Mouse (Mus musculus) layer of hippocampus, adult 18-20 months (tissue): Measurements from ENCODE around the gene Rictor. TPM values are rescaled to one million over a fixed set of nuclear protein-coding genes. Genes with fewer than 3 reads are reported as not detected.
"Not testable (repeated sequence)": the region's sequence is repeated elsewhere in the genome, so short reads cannot be mapped to it uniquely, and the experiment has no call there.

ENCODE experiments used
- DNase-seq, 2 experiments: peaks; one replicate each; pipeline ENCODE4 v3.0.0; 2022; ENCODE audit warnings: low spot score in 2 of 2
- total RNA-seq, 2 experiments: library from RNA; stranded (reverse); gene quantifications; 2 replicates each; pipeline ENCODE4 v1.2.3; 2021

The Rictor gene
- total RNA-seq, 2 experiments from 2014 or later, result 44.2 to 48.0 TPM

GRCm38 (mm10) chr15:6733076-6733475 lies 24.9 kb downstream of the Rictor start:
- DNase-seq, result no peak

DNA sequence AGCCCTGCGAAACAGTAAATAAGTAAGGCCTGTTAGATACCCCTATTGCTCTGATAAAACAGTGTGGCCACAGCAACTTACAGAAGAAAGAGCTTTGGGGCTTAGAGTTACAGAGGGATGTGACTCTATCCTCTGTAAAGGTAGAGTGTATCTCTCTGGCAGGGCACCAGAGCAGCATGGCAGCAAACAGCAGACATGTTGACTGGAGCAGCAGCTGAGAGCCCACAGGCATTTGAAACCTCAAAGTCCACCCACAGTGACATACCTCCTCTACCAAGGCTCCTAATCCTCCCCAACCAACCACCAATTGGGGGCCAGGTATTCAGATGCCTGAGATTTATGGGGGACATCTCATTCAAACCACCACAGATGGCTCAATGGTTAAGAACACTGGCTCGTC lies 31.0 kb downstream of the Rictor start:
- DNase-seq, result no peak

DNA sequence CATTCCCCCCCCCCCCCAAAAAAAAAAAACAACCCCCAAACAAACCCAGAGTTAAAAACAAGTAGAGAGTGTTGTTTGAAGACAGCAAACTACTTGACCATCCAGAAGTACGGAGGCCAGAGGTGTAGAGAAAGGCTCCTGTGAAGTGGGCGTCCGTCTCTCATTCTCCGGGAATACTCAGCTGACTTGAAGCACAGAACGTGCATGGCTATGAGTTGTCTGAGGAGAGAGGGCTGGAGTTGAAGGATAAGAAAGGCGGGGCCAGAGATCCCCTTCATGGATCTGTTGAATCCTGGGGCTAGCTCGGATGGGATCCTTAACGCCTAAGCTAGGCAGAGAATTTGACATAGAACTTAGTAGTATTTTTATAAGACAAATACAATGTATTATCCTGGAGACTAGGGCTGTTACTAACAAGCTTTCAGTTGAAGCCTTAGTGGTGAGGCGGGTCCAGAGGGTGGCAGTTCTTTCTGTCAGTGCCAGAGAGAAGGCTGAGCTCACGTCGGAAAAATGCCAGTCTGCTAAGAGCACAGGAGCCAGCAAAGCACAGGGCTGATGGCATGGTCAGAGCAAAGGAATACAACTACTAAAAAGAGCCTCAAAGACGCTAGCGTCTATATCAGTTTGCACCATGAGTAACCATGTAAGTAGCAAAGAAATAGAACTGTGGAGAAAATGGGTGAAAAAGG lies 34.3 kb downstream of the Rictor start:
- no peak for DNase-seq

GRCm38 (mm10) chr15:6743723-6744122 lies 35.5 kb downstream of the Rictor start:
- DNase-seq, result no peak

DNA sequence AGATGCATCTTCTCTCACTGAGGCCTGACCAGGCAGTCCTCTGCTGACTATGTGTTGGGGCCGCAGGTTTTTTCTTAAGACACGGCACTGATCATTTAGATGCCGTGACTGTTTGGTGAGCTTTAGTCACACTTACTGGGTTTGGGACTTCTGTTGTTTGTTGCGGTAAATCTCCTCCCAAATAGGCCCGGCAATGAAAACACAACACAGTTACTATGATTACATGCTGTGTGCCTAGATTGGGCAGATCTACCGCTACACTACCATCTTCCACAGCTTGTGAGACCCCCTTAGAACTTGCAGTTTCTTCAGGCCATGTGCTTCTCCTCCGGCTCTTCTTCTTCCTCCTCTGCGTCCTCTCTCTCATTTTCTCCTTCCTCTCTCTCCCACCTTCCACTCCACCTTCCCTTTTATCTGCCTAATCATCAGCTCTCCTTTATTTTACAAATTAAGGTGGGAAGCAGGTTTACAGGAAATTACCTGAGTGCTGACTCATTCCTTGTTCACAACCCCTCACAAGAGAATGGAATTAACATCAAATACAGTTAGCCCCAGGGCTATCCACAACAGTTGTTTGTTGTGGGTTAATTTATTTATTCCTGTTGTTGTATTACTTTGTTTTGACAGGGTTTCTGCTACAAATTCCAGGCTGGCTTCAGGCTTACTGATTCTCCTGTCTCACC lies 38.3 kb downstream of the Rictor start:
- not testable (repeated sequence) for DNase-seq

- DNase-seq, result no peak
Measured at GRCm38 (mm10) chr15:6747001-6747400, 38.8 kb downstream of the Rictor start.

- DNase-seq, result no peak
Measured at GRCm38 (mm10) chr15:6754400-6754799, 46.2 kb downstream of the Rictor start.

DNA sequence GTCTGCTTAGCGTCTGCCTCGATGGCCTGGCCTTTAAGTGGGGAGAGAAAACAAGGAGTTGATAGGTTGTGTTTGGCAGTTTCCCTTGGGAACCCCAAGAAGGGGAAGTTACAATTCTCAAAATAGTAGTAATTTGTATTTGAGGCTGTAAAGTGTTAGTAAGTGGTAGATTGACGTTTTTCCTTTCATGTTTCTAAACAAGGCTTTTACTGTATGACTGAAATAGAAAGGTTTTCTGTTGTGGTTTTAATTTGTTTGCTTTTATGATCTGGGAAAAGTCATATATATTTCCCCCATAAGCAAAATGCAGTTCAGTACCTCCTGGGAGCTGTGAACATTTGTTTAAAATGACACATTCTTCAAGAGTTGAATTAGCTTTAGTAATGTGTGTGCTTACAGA lies 64.1 kb downstream of the Rictor start:
- no peak for DNase-seq

DNA sequence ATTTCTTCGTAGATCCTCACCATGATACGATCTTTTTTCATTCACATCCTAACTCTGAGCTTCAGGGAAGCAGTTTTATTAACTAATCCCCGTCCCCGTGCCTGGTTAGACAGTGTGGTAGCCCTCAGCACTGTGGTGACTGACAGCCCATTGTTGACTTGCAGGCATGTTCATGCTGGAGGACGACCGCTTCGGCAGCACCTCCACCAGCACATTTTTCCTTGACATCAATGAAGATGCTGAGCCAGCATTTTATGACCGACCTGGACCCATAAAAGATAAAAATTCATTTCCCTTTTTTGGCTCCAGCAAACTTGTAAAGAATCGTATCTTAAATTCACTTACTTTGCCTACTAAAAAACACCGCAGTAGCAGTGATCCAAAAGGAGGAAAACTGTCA lies 78.0 kb downstream of the Rictor start:
- DNase-seq, result no peak

- DNase-seq, result no peak
Measured at GRCm38 (mm10) chr15:6787236-6787635, 79.1 kb downstream of the Rictor start.

DNA sequence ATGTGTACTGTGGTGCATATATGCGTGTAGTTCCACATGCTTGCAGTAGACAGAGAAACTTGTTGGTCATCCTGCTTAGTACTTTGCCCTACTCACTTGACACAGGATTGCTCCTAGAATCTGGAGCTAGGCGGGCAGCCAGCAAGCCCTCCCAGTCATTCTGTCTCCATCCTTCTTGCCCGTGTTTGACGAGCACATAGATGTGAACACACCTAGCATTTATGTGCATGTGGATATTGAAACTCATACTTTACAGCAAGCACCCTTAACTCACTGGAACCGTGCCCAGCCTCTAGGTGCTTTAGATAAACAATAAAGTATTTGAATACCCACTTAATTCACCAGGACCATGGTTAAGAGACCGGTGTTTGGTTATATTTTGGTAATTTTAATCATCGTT lies 81.8 kb downstream of the Rictor start:
- DNase-seq, result no peak

DNA sequence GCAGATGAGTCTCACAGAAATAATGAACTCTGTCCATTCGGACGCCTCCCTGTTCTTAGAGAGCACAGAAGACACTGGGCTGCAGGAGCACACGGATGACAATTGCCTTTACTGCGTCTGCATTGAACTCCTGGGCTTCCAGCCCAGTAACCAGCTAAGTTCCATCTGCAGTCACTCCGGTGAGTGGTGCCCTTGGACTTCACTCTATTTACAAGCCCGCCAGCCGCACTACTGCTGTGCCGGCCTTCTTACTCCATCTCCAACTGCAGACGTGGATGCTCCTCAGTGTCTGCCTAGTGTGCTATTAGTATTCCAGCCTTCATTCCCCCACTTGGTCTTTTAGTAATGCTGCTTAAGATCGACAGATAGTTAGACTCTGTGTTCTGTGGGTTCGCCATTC lies 83.5 kb downstream of the Rictor start:
- DNase-seq, result no peak

DNA sequence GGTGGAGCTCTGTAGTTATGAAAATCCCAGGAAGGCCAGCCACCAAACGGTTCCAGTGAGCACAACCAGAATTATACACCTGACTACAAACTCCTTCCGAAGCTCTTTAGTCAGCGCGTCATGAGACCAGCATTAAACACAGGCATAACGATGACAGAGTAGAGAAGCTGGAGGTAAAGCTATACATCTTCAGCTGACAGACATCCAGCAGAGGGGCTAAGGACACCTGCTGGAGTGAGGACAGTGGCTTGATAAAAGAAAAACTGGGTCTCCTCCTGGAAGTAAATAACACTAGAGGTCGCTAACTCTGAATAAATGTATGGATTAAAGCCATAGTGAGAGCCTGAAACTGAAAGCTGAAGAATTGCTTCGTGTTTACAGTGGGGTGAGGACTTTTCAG lies 84.7 kb downstream of the Rictor start:
- DNase-seq, result no peak

DNA sequence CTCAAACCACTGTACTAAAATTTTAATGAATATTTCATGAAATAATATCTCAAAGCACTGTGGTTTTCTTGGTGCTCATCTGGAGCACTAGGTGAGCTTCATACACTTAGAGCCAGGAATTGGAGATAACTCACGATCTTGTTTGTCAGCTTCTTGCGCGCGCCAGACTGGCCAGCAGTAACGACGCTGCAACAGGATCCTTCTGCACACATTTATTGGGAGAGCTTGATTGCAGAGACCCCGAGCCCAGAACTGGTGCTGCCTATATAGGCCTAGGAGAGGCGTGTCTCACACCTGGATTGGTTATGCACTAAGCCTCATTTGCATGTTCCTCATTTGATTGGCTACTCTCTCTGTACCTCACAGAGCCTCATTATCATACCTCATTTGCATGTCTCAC lies 93.0 kb downstream of the Rictor start:
- DNase-seq, result not testable (repeated sequence)

DNA sequence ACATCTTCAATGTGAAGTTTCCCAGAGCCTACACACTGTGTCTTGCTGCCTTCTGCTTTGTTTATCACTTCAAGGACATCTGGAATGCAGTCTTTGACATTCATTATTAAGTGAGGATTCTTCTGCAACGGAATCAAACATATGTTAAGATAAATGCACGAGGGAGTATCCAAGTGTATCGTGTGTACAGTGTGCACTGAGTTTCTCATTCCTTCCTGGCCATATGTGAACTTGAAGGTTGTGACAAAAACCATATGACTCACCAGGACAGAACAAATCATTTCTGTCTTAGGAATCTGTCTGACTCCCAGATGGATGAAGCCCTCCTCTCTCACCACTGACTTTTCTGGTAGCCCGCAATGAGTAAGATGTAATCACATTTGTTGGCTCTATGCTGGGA lies 107.6 kb downstream of the Rictor start:
- DNase-seq, result peak; percentile 17 to 57

GRCm38 (mm10) chr15:6840199-6840598 lies 132.0 kb downstream of the Rictor start:
- peak in 1 of 2 experiments; percentile 55 for DNase-seq

DNA sequence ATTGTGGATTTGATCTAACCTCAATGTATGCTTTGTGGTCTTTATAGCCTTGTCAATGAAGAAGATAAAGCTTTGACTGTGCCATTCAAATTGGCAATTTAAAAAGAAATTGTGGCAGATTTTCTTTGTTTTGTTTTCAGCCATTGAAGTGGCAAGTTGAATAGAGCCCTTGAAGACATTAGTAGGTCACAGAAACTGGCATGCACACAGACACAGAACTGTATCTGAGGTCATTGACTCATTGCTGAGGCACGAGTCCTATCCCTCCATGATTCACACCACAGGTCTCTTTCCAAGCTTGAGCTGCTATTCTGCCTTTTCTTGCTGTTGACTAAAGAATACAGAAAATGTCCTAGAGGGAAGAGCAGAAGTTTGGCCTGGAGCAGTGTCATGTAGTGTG lies 141.7 kb downstream of the Rictor start:
- DNase-seq, result no peak

Other genes starting within 250 kb of the Rictor start
- gene Fyb, start 185.5 kb upstream of the Rictor start, total RNA-seq, result 1 to 10 TPM; 4.2 to 6.4 TPM
- gene Osmr, start 166.6 kb downstream of the Rictor start, total RNA-seq, result 1 to 10 TPM; 2.9 to 4.5 TPM